19 mouse cellular contexts compared by ENCODE assay signal in the genomic region with DNA sequence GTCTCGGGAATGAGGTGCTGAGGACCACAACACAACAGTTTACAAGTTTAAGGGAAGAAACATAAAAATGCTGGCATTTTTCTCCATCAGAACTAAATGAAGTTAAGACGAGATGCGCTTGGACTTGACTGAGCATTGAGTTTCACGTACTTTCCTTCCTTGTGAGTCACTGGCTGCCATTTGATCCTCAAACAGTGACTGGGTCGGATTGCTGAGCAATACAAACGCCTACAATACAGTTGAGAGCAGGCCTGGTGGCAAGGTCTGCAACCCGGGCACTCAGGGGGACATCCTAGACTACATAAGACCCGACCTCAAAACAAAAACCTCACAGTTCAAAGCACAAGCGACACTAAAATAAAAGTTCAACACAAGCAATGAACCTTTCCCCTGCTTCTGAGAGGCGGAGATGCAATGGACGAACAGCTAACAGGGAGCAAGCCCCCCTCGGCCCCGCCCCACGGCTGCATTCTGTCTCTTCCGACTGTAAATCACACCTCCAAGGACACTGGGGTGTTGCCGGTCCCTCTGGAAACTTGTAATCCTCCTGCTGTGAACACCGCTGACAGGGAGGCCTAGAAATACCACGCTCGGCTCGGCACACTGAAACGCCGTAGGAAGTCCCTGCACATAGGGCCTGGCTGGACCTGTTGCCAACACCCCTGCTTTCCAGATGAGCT. TPM values are rescaled to one million over a fixed set of nuclear protein-coding genes. Genes with fewer than 3 reads are reported as not detected.
DNase-seq lines count a peak whose midpoint lies in the region; ATAC-seq and TF ChIP-seq lines count a peak whose summit lies in the region.
"Had no signal": no experiment of that assay in that cellular context is flagged by ENCODE, and none has a peak within 500 bp of the region (broad histone marks: within the 10 kb centered on the region; RNA-seq: fewer than 3 reads in every experiment).

No protein-coding gene starts in this region.

- no peaks in the 10 kb centered on the region for H3K9me3 ChIP-seq in intestine, embryonic 15.5 days
- H3K9me3 ChIP-seq: embryonic facial prominence, embryonic 12.5 days; midbrain, embryonic 10.5 days had no signal

- no peak for ATAC-seq in intestine, embryonic 15.5 days
- ATAC-seq: lung, postnatal 0 days had no signal

- H3K4me3 ChIP-seq in intestine, embryonic 15.5 days (replicated peaks): no peak overlapping the region
- H3K4me3 ChIP-seq in myocyte: no peak overlapping the region
- H3K4me3 ChIP-seq: embryonic facial prominence, embryonic 12.5 days; left cerebral cortex, adult 2 months; midbrain, embryonic 10.5 days had no signal

- peaks cover 26% of the 10 kb centered on the region for H3K36me3 ChIP-seq in intestine, embryonic 15.5 days
- peaks cover 9% of the 10 kb centered on the region for H3K36me3 ChIP-seq in myocyte (ENCODE audit: control insufficient read depth, insufficient read depth)

- TF ChIP-seq POLR2A in myocyte (IDR thresholded peaks at IDR 0.05; ENCODE audit: insufficient read length, low read depth): no peak

- DNase-seq in kidney, adult 9 months: peak; percentile 33
- DNase-seq in kidney, adult 11 months: no peak
- peak; percentile 79 for DNase-seq in adrenal gland, postnatal 14 days
- DNase-seq in spleen, adult 12 weeks (ENCODE audit: low spot score): no peak
- no peak for DNase-seq in T-cell, adult 2 months (ENCODE audit: low spot score)
- no peak for DNase-seq in frontal cortex, postnatal 14 days (ENCODE audit: low spot score in 2 of 2)
- DNase-seq: cerebellum, postnatal 10 days had no signal

- no peak overlapping the region for H3K4me2 ChIP-seq in intestine, embryonic 15.5 days (replicated peaks)
- H3K4me2 ChIP-seq in myocyte (ENCODE audit: low read depth): peak overlapping the region; percentile 53
- H3K4me2 ChIP-seq: embryonic facial prominence, embryonic 12.5 days; liver, embryonic 11.5 days had no signal

- H3K4me1 ChIP-seq in intestine, embryonic 15.5 days (replicated peaks): peaks cover 26% of the 10 kb centered on the region
- H3K4me1 ChIP-seq: midbrain, embryonic 10.5 days had no signal

- no peaks in the 10 kb centered on the region for H3K27me3 ChIP-seq in intestine, embryonic 15.5 days (replicated peaks)
- no peaks in the 10 kb centered on the region for H3K27me3 ChIP-seq in myocyte (ENCODE audit: control insufficient read depth, insufficient read depth, insufficient read length)
- H3K27me3 ChIP-seq: embryonic facial prominence, embryonic 12.5 days had no signal

- peak overlapping the region; percentile 46 for H3K27ac ChIP-seq in intestine, embryonic 15.5 days
- H3K27ac ChIP-seq: embryonic facial prominence, embryonic 12.5 days; left cerebral cortex, adult 2 months; midbrain, embryonic 10.5 days had no signal

- 63% methylated on average over 22 of the region's 22 CpGs for WGBS in intestine, embryonic 15.5 days

- no peaks in the 10 kb centered on the region for H3K79me2 ChIP-seq in myocyte (ENCODE audit: control insufficient read depth, insufficient read depth)

- no peak overlapping the region for H3ac ChIP-seq in myocyte (ENCODE audit: control insufficient read depth, insufficient read length)

- no peak overlapping the region for H3K9ac ChIP-seq in intestine, embryonic 15.5 days
- H3K9ac ChIP-seq: embryonic facial prominence, embryonic 12.5 days had no signal

TF ChIP-seq in myocyte, 11 proteins besides CTCF, POLR2A, EP300 and RAD21:
- TF ChIP-seq CEBPB (IDR thresholded peaks at IDR 0.05; ENCODE audit: insufficient read depth, poor library complexity, severe bottlenecking) (no peak), E2F4 (IDR thresholded peaks at IDR 0.05; ENCODE audit: insufficient read depth) (no peak), MYOG (IDR thresholded peaks at IDR 0.05; ENCODE audit: control insufficient read depth in 1 of 3, insufficient read depth in 1 of 3, insufficient read length in 2 of 3, low read depth in 2 of 3) (no peak), SRF (IDR thresholded peaks at IDR 0.05; ENCODE audit: control insufficient read depth, insufficient read length, low read depth) (no peak), POLR2AphosphoS2 (IDR thresholded peaks at IDR 0.05; ENCODE audit: insufficient read length, low read depth) (no peak), TCF12 (IDR thresholded peaks at IDR 0.05; ENCODE audit: insufficient read depth, poor library complexity, severe bottlenecking) (no peak), USF1 (IDR thresholded peaks at IDR 0.05; ENCODE audit: low read depth) (no peak), MAX (IDR thresholded peaks at IDR 0.05; ENCODE audit: low read depth) (no peak), MYOD1 (IDR thresholded peaks at IDR 0.05; ENCODE audit: control insufficient read depth in 1 of 3, insufficient read length in 2 of 3, low read depth in 2 of 3) (no peak), TCF3 (IDR thresholded peaks at IDR 0.05; ENCODE audit: insufficient read length, low read depth) (no peak), REST (IDR thresholded peaks at IDR 0.05; ENCODE audit: insufficient read depth, insufficient read length) (no peak)

RNA-seq across cellular contexts. Expression of a gene that starts 9.8 kb away (rescaled TPM):
- 24.6 and 28.4 TPM in 2 replicates for total RNA-seq in adrenal gland, postnatal 14 days (2021)
- polyA plus RNA-seq in intestine, embryonic 15.5 days (2015; fragmentation: Nextera tagmentation; extraction: Ambion mirVana): 64.0 and 65.8 TPM in 2 replicates
- 11.9 TPM for polyA plus RNA-seq in myocyte (2012; fragmentation: generic; extraction: Trizol)

RNA-seq across cellular contexts. Expression of a gene that starts 29.6 kb away (rescaled TPM):
- 9.6 and 9.7 TPM in 2 replicates for total RNA-seq in adrenal gland, postnatal 14 days (2021)
- 11.9 and 12.4 TPM in 2 replicates for polyA plus RNA-seq in intestine, embryonic 15.5 days (2015; fragmentation: Nextera tagmentation; extraction: Ambion mirVana)
- polyA plus RNA-seq in myocyte (2012; fragmentation: generic; extraction: Trizol): 16.2 TPM

RNA-seq across cellular contexts. Expression of a gene that starts 31.8 kb away (rescaled TPM):
- total RNA-seq in adrenal gland, postnatal 14 days (2021): not detected in 2 replicates
- not detected in 2 replicates for polyA plus RNA-seq in intestine, embryonic 15.5 days (2015; fragmentation: Nextera tagmentation; extraction: Ambion mirVana)
- not detected for polyA plus RNA-seq in myocyte (2012; fragmentation: generic; extraction: Trizol)
- total RNA-seq: heart, adult 8-10 months; left cerebral cortex, adult 2 months had no signal
- polyA plus RNA-seq: embryonic facial prominence, embryonic 12.5 days; frontal cortex, adult 2 months; hindbrain, embryonic 11.5 days; large intestine, adult 2 months; liver, embryonic 11.5 days; lung, postnatal 0 days; midbrain, embryonic 10.5 days; neural tube, embryonic 11.5 days had no signal

RNA-seq across cellular contexts. Expression of a gene that starts 41.4 kb away (rescaled TPM):
- total RNA-seq in adrenal gland, postnatal 14 days (2021): 118 and 119 TPM in 2 replicates
- 109 and 118 TPM in 2 replicates for polyA plus RNA-seq in intestine, embryonic 15.5 days (2015; fragmentation: Nextera tagmentation; extraction: Ambion mirVana)
- polyA plus RNA-seq in myocyte (2012; fragmentation: generic; extraction: Trizol): 78.5 TPM

Comparison
In these comparisons a context has a peak if more than half of its experiments do, and no peak if none do; other contexts are left out.
1. DNase-seq: peak in kidney, adult 9 months (single experiment) and adrenal gland, postnatal 14 days (single experiment); none in kidney, adult 11 months (single experiment), spleen, adult 12 weeks (single experiment), T-cell, adult 2 months (single experiment) and frontal cortex, postnatal 14 days (0 of 2).